Mouse (Mus musculus) kidney, postnatal 10 days (tissue): ENCODE data around the gene Slc37a2.
"Not testable (repeated sequence)": the region's sequence is repeated elsewhere in the genome, so short reads cannot be mapped to it uniquely, and the experiment has no call there.

Experiments
- DNase-seq: peaks from one replicate; pipeline ENCODE4 v3.0.0; 2021; ENCODE audit warnings: mixed read lengths

The Slc37a2 gene

GRCm38 (mm10) chr9:37255149-37255888, at the start of gene Slc37a2:
Gene Slc37a2 (minus strand): TSS chr9:37255738.
- peak; percentile 77 for DNase-seq

- DNase-seq = no peak
These were observed 46.2 kb upstream of the Slc37a2 start for GRCm38 (mm10) chr9:37301720-37302119.

GRCm38 (mm10) chr9:37300501-37300900, 45.0 kb upstream of the Slc37a2 start:
- not testable (repeated sequence) for DNase-seq

GRCm38 (mm10) chr9:37295586-37295985, 40.0 kb upstream of the Slc37a2 start:
- no peak for DNase-seq

- DNase-seq = no peak
These were observed 11.1 kb upstream of the Slc37a2 start for GRCm38 (mm10) chr9:37266622-37267021.

GRCm38 (mm10) chr9:37255889-37256225, 319 bp upstream of the Slc37a2 start:
- peak; percentile 78 for DNase-seq

GRCm38 (mm10) chr9:37254531-37255110, 917 bp downstream of the Slc37a2 start:
- DNase-seq = no peak

GRCm38 (mm10) chr9:37250631-37251030, 4.9 kb downstream of the Slc37a2 start:
- no peak for DNase-seq

- DNase-seq = no peak
These were observed 5.6 kb downstream of the Slc37a2 start for GRCm38 (mm10) chr9:37249976-37250375.

- no peak for DNase-seq
These were observed 7.1 kb downstream of the Slc37a2 start for GRCm38 (mm10) chr9:37248381-37248906.

- peak; percentile 64 for DNase-seq
These were observed 8.1 kb downstream of the Slc37a2 start for GRCm38 (mm10) chr9:37247429-37247828.

GRCm38 (mm10) chr9:37245810-37246209, 9.7 kb downstream of the Slc37a2 start:
- no peak for DNase-seq

GRCm38 (mm10) chr9:37245404-37245803, 10.1 kb downstream of the Slc37a2 start:
- DNase-seq = no peak

- no peak for DNase-seq
These were observed 10.9 kb downstream of the Slc37a2 start for GRCm38 (mm10) chr9:37244600-37244999.

GRCm38 (mm10) chr9:37242764-37243163, 12.8 kb downstream of the Slc37a2 start:
- DNase-seq = no peak

- peak; percentile 40 for DNase-seq
These were observed 19.4 kb downstream of the Slc37a2 start for GRCm38 (mm10) chr9:37235951-37236737.

- no peak for DNase-seq
These were observed 23.0 kb downstream of the Slc37a2 start for GRCm38 (mm10) chr9:37232201-37233195.

GRCm38 (mm10) chr9:37230486-37231195, 24.9 kb downstream of the Slc37a2 start:
- DNase-seq = no peak

GRCm38 (mm10) chr9:37229880-37230325, 25.6 kb downstream of the Slc37a2 start:
- DNase-seq = peak; percentile 76

GRCm38 (mm10) chr9:37225581-37225980, 30.0 kb downstream of the Slc37a2 start:
- no peak for DNase-seq

- no peak for DNase-seq
These were observed 34.8 kb downstream of the Slc37a2 start for GRCm38 (mm10) chr9:37220755-37221154.
